Mouse (Mus musculus) spleen, postnatal 36 days (tissue): ENCODE data around the gene Gm8127.
"Not testable (repeated sequence)": the region's sequence is repeated elsewhere in the genome, so short reads cannot be mapped to it uniquely, and the experiment has no call there.

Experiments used
- DNase-seq, 2 experiments: peaks; one replicate each; pipeline ENCODE4 v3.0.0; 2022; ENCODE audit warnings: low spot score in 2 of 2, mixed read lengths in 1 of 2

The Gm8127 gene

DNA sequence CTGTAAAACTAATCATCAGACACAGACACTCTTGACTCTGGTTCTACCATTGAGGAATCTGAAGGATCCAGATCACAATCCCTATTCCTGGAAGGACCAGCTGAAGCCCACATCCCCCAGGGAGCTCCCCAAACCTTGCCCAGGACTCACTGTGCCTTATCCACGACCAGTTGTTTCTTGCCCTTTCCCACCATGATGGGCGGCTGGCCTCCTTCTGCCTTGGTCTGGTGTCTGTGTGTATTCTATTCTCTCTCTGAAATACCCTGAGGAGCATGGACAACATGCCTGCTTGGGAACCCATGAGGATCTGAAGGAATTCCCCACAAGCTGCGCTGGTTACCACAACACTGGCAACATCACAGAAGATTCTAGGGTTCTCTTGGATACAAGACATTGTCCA is at the start of gene Gm8127:
Gene Gm8127, minus strand, starts transcription at position 330 of the 400 bp plus-strand sequence.
- DNase-seq, result not testable (repeated sequence)

DNA sequence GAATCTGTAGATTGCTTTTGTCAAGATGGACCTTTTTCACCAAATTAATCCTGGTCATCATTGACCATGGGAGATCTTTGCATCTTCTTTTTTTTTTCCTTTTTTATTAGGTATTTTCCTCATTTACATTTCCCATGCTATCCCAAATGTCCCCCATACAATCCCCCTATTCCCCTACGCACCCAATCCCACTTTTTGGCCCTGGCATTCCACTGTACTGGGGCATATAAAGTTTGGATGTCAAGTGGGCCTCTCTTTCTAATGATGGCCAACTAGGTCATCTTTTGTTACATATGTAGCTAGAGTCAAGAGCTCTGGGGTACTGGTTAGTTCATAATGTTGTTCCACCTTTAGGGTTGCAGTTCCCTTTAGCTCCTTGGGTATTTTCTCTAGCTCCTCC is 44.0 kb upstream of the Gm8127 start:
- DNase-seq, result not testable (repeated sequence)

DNA sequence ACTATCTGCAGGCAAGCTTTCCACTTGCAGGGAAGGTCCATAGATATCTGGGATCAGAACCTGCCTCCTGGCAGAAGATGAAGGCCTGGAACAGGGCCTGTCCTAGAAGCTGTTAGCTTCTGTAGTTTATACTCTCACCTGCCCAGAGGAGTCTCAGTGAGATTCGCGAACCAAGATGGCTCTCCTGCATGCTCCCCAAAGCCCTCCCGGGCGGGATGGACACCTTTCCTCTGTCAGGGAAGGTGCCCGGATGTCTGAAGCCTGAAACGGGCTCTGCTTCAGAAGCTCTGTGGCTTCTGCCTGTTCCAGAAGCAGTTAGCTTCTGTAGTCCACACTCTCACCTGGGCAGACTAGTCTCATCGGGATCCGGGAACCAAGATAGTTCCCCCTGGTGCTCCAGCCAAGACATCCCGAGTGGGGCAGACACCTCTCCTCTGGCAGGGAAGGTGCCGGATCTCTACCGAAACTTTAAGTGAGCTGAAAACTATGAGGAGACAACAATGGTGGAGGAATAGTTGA is 37.8 kb upstream of the Gm8127 start:
- DNase-seq, result not testable (repeated sequence)

DNA sequence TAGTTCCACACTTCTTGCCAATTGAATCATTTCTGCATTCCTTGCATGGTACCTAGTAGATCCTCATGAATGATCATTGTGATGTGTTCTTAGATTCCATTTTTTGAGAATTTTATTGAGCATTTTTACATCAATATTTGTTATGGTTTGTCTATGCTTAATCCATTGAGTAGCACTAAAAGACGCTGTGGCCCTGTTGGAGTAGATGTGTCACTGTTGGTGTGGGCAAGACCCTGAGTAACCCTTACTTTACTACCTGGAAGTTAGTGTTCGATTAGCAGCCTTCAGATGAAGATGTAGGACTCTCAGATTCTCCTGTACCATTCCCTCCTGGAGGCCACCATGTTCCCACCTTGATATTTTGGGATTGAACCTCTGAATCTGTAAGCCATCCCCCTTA is 35.0 kb upstream of the Gm8127 start:
- DNase-seq, result not testable (repeated sequence)

DNA sequence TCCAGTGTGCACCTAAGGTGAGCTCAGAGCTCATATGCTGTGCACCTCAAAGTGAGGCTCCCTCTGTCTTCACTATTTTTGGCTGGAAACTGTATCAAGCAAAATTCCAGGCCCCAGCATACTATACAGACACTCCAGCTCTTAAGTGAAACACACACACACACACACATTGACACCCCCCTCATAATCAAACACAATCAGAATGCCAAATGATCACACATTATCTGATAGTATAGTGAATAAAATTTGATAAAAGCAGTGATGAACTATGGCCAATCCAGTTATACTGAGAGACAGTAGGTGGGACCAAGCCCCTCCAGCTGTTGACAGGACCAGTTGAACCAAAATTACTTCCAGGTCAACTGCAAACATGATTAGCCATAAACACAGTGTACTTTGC is 25.9 kb upstream of the Gm8127 start:
- not testable (repeated sequence) for DNase-seq

DNA sequence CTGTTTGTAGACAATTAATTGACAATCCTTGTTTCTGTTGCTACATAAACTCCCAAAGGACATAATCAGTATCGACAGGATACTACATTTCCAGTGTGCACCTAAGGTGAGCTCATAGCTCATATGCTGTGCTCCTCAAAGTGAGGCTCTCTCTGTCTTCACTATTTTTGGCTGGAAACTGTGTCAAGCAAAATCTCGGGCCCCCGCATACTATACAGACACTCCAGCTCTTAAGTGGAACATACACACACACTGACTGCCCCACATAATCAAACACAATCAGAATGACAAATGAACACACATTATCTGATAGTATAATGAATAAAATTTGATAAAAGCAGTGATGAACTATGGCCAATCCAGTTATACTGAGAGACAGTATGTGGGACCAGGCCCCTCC is 15.0 kb downstream of the Gm8127 start:
- DNase-seq, result not testable (repeated sequence)

DNA sequence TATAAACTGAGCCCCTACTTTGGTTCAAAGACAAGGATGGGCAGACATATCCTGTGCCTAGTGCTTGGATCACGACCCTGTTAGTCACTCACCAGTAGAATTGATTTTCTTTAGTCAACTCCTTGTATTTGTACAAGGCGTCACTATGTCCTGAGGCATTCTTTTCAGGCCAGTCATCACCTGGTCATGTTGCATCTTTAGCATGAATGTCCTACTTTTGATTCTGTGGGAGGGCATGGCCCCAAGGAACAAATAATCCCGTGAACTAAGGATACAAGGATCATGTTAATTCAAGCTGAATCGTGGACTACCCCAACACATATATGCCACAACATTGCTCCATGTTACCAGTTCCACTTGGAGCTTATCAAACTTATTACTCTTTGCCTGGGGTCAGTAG is 15.5 kb downstream of the Gm8127 start:
- DNase-seq, result not testable (repeated sequence)

DNA sequence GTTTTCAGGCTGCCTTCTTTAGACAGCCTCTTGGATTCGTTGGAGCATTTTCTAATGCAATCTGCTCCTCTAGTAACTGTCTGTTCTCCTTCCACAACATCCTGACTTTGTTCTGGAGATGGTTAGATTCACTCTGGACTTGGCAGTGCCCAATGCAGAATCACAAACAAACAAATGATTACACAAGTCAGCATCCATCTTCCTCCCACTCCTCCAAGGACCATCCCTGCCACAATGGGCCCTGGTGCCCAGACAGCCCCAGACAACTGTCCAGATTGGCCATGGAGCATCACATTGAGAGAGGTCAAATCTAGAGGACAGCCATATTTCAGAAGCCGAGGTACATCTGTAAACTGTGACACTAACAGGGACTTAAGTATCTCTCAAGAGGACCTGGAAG is 16.2 kb downstream of the Gm8127 start:
- not testable (repeated sequence) for DNase-seq

DNA sequence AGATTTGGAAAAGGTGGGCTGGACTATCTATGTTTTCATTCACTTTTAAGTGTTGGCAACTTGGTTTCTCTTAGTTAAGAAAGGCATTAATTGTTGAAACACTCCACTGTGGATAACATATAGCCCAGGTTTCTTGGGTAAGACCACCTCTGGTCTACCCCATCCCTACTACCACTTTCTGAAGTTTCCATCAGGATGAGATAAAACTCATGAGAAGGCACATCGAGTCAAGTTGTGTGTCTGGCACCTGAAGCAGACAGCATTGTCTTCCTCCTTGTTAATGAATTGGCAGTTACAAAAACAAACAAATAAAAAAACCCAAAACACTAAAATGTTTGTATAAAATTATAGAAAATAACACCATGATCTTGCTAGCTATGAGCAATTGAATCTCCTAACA is 17.9 kb downstream of the Gm8127 start:
- not testable (repeated sequence) for DNase-seq

DNA sequence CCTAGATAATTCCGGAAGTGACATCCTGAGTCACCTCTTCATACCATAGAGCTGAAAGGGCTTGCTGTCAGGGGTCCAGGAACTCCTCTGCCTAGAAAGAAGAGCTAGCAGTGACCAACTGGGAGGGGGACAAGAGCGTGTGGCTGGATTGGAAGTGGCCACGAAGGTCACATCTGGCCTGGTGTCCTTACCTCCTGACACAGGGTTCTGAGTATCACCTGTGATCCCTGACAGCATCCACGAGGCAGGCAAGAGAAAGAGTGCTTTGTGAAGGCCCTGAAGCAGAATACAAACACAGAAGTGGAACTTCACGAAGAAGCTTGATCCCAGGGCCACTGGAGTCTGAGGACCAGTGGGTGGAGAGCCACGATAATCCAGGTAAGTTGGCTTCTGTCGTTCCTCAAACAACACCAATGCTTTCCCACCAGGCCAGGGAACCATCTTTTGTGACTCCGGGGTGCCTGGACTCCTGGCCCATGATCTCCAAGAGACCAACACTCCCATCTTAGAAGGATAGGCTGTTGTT is 18.6 kb downstream of the Gm8127 start, which contains the start of gene Gm9732:
Gene Gm9732, plus strand, starts transcription at position 51 of the 526 bp plus-strand sequence.
- DNase-seq, result peak in 1 of 2 experiments; percentile 23

DNA sequence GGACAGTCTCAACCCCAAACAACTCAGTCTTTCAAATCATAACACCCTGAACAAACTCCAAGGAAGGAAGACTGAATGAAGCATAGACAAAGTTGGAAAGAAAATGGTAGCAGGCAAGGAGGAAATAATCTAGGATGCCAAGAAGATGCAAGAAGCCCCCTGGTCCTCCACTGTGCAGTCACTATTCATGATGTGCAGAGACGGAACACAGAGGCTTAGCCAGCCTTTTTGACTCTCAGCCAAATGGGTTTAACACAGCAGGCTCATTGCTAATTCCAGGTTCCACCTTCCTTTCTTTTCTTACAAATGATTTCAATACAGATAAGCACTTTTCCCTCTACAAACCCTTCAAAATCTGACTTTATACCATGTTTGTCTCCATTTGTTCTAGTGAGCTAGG is 20.5 kb downstream of the Gm8127 start:
- not testable (repeated sequence) for DNase-seq

DNA sequence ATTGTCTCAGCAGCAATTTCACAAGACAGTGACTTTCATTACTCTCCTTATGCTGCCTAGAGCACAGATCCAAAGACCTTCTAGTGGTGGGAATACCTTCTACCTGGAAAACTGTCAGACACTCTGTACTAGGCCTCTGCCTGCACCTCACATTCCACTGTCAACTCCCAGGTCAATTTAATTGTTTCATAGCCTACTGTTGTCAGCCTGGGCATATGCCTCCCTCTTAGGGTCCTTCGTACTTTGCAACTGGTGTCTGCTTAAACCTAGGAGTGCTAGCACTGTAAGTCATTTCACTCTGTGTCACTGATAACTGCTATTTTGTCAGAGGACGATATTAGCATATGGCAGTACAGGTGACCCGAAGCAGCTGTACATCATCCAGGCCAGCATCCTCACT is 24.4 kb downstream of the Gm8127 start:
- not testable (repeated sequence) for DNase-seq

DNA sequence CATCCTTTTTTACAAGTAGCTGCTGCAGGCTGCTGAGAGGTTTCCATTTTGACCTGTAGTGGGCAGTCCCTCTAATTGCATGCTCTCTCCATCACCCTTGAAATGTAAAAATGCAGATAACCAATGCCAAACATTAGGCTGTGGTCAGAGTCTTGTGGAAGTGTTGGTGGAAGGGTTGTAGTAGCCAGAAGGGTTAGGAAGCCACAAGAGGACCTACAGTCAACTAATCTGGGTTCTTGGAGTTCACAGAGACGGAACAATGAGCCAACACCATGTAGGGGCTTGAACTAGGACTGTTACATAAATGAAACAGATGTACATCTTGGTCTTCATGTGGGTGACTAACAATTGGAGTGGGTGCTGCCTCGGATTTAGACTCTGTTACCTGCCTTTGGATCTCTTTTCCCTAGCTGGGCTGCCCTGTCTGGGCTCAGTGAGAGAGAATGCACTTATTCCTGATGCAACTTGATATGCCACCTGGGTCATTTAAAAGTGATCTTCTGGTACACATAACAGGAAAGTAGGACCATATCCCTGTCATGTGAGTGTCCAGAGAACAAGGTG is 25.0 kb downstream of the Gm8127 start:
- not testable (repeated sequence) for DNase-seq

DNA sequence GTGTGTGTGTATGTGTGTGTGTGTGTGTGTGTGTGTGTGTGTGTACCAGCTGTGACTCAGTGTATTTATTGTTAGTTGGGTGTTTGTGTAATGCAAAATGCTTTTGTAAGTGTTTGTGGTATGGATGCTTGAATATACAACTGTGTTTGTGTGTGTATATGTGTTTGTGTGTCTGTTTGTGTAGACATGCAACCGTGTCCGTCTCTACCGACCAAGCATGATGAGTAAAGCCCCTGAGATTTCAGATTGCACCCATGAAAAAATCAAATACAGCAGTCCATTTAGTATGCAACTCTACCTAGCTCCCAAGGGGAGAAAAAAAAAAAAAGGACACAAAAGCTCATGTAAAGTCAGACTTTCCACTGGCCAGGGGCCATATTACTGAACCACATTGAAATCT is 30.2 kb downstream of the Gm8127 start:
- not testable (repeated sequence) for DNase-seq

DNA sequence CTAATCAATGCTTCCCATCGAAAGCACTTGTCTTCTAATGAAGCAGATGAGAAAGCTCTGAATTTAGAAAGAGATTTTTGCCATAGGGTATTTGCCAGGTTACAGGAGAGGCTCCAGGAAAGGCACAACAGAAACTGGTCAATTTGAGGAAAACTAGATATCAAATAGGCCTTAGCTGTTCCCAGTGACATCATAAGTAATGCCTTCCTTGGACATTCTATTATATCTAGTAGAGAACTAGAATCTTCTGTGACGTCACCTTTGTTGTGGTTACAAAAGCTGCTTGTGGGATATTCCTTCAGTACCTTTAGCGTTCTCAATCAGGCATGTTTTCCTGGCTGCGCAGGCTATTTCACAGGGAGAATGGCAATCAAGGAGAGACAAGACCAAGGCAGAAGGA is 35.3 kb downstream of the Gm8127 start, which contains the start of gene Gm8126:
Gene Gm8126, plus strand, starts transcription at position 301 of the 400 bp plus-strand sequence.
- DNase-seq, result not testable (repeated sequence)

DNA sequence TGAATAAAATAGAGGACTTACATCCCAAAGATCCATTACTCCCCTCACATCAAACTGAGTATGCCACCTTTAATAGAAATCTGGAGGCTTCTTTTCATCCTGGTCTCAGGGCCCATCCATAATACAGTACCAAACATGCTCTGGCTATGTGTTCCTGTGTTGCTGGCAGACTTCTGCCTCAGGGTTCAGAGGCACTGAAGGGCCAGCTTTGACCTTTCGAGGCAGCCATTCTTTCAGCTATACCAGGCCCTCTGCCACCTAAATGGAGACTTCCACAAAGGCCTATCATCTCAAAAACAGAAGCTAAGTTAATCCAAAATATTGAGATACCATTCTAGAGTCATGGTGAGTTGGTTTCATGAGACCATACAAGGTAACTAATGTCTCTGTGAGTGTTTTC is 37.1 kb downstream of the Gm8127 start:
- DNase-seq, result not testable (repeated sequence)

DNA sequence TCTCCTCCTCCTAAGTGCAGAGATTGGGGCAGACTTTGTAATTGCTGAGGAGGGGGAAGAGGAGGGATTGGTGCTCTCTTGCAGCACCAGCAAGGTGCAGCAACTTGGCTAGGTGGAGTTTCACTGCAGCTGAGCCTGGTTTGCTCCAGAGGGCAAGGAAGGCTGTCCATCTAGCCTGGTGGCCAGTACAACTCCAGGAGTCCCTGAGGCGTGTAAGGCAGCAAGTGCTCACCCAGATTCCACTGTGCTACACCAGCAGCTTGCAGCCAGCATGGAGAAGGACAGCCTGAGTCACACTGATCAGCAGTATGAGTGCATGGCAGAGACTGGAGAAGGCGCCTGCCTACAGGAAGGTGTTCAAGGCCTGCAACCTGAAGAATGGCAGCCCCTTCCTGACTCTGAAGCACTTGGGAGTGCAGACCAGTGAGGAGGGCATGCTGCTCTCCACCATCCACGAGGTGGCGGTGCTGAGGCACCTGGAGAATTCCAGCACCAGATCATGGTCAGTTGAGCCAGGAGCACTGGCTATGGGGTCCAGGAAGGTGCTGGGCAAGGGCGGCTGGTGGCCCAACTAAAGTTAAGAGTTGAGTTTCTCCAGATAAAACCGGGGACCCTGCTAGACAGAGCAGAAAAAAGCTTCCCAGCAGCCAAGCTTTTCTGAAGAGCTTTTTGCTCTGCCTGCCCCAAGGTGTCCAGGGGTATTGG is 42.9 kb downstream of the Gm8127 start:
- DNase-seq, result peak in 1 of 2 experiments; percentile 3

DNA sequence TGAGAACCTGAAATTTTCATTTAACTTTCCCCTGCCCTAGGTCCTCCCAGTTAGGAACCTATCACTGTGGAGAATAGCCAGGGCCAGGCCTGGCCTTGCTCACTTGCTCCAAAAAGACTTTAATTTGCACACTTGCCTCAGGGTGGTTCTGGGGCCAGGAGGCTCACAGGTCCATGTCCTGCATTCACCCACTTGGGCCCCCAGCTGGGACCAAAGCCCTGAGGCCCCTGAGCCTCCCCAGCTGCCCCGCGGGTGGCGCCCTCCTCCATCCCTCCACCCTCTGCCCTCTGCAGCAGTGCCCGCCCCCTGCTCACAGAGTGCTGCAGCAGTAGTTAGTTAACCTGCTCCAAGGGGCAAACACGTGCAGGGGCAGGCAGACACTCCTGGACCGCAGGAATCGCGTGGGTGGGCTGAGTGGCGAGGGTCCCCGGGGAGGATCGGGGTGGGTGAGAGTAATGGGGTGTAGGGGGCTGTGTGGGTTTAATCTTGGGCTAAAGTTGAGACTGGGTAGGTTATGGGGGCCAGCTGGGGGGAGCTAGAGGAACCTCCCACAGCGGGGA is 43.9 kb downstream of the Gm8127 start:
- peak in 1 of 2 experiments; percentile 11 for DNase-seq
